Mouse (Mus musculus) stomach, embryonic 16.5 days (tissue): ENCODE data around the gene Tmem217. TPM values are rescaled to one million over a fixed set of nuclear protein-coding genes. Genes with fewer than 3 reads are reported as not detected.
A peak's percentile ranks its signal among the peaks of the same experiment; 100 is the strongest.

Source experiments
- ATAC-seq: fragments of 200-750 bp; cut with Nextera tagmentation; 2 replicates; pipeline ENCODE4 v1.8.0; 2017; ENCODE audit warnings: moderate number of reproducible peaks, moderate TSS enrichment; ENCODE audit not compliant: insufficient read depth, low FRiP score
- H3K27ac ChIP-seq: fragments of 300-500 bp; sonication (generic); 2 replicates; pipeline ENCODE4 v1.5.1; 2014; ENCODE audit warnings: low read length
- H3K27me3 ChIP-seq: fragments of 300-500 bp; sonication (generic); 2 replicates; pipeline ENCODE4 v1.6.1; 2014; ENCODE audit warnings: low read length, control low read depth, mixed read lengths; ENCODE audit not compliant: control insufficient read depth, insufficient read depth
- H3K36me3 ChIP-seq: fragments of 300-500 bp; sonication (generic); 2 replicates; pipeline ENCODE4 v1.6.1; 2014; ENCODE audit warnings: low read length; ENCODE audit not compliant: control insufficient read depth, insufficient read depth
- H3K4me1 ChIP-seq: fragments of 300-500 bp; sonication (generic); 2 replicates; pipeline ENCODE4 v1.6.1; 2014; ENCODE audit warnings: low read length, control low read depth, mixed read lengths; ENCODE audit not compliant: control insufficient read depth, insufficient read depth
- H3K4me2 ChIP-seq: fragments of 300-500 bp; sonication (generic); 2 replicates; pipeline ENCODE4 v1.6.1; 2014; ENCODE audit warnings: low read depth, low read length, mixed read lengths
- H3K4me3 ChIP-seq: fragments of 300-500 bp; sonication (generic); replicated peaks from 2 replicates; pipeline ENCODE4 v1.5.1; 2014; ENCODE audit warnings: mild to moderate bottlenecking, low read length
- H3K9ac ChIP-seq: fragments of 300-500 bp; sonication (generic); 2 replicates; pipeline ENCODE4 v1.6.1; 2014; ENCODE audit warnings: low read length
- H3K9me3 ChIP-seq: fragments of 300-500 bp; sonication (generic); replicated peaks from 2 replicates; pipeline ENCODE4 v1.6.1; 2016; ENCODE audit warnings: low read length, control low read depth; ENCODE audit not compliant: control insufficient read depth
- WGBS: fragments of 180-500 bp; shearing (Covaris S2); extraction: QIAGEN DNeasy Blood & Tissue Kit; methylation state at CpG from one replicate; pipeline ENCODE4 v1.1.7; 2014; 5-methylcytosine and 5-hydroxymethylcytosine counted together
- polyA plus RNA-seq: library from polyadenylated mRNA; unstranded; fragments of >200 nt; fragmentation: Nextera tagmentation; extraction: Ambion mirVana; gene quantifications from 2 replicates; pipeline ENCODE4 v1.2.1, GENCODE M21; 2015

Gene Tmem217
- polyA plus RNA-seq, 1 experiment from 2014 or later, result 0.61 TPM

DNA sequence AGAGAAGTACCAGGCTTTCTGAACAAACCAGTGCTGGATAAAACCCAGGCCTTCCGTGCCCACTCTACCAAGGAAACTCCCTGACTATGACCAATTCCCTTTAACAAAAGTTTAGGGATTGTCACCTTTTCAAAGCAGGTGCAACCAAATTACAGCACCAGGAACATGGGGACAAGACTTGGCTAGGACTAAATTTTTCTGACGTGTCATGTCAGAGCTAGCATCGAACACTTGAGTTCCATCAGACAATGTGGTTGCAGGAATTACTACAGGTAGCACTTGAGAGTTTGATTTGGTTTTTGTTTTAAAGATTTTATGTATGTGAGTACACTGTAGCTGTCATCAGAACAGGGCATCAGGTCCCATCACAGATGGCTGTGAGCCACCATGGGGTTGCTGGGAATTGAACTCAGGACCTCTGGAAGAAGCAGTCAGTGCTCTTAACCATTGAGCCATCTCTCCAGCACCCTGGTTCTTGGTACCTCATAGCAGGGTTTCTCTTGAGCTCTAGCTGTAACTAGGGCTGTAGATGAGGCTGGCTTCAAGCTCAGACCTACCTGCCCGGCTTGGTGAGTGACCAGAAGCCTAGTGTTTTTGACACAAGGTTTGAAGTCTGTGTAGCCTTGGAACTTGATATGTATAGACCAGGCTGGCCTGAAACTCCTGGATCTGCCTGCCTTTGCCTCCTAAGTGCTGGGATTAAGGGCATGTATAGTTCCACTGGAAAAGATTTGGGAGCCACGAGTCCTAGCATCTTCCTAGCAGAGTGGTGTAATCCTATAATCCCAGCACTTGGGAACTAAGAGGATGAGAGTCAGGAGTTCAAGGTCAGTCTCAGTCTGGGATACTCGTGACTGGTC lies 55.7 kb downstream of the Tmem217 start:
- WGBS, result 78% methylated on average over 6 of the region's 6 CpGs
- Histone ChIP-seq H3K4me2 (no peak overlapping the region), H3K9ac (no peak overlapping the region), H3K27ac (no peak overlapping the region; the same call in 1 of the 2 replicates), H3K4me1 (peaks cover 17% of the 10 kb centered on the region), H3K27me3 (no peaks in the 10 kb centered on the region), H3K36me3 (peaks cover 9% of the 10 kb centered on the region; the same call in 1 of the 2 replicates), H3K4me3 (no peak overlapping the region), H3K9me3 (no peaks in the 10 kb centered on the region)
- ATAC-seq, result no peak

- Histone ChIP-seq H3K4me3 (no peak overlapping the region), H3K27me3 (no peaks in the 10 kb centered on the region), H3K9ac (no peak overlapping the region; the same call in 1 of the 2 replicates), H3K36me3 (peaks cover 9% of the 10 kb centered on the region; the same call in 1 of the 2 replicates), H3K27ac (no peak overlapping the region), H3K4me2 (no peak overlapping the region), H3K9me3 (no peaks in the 10 kb centered on the region), H3K4me1 (peaks cover 17% of the 10 kb centered on the region)
- no peak for ATAC-seq
- 81% methylated on average over 7 of the region's 8 CpGs for WGBS
These were observed 57.5 kb downstream of the Tmem217 start for GRCm38 (mm10) chr17:29494732-29495076.

DNA sequence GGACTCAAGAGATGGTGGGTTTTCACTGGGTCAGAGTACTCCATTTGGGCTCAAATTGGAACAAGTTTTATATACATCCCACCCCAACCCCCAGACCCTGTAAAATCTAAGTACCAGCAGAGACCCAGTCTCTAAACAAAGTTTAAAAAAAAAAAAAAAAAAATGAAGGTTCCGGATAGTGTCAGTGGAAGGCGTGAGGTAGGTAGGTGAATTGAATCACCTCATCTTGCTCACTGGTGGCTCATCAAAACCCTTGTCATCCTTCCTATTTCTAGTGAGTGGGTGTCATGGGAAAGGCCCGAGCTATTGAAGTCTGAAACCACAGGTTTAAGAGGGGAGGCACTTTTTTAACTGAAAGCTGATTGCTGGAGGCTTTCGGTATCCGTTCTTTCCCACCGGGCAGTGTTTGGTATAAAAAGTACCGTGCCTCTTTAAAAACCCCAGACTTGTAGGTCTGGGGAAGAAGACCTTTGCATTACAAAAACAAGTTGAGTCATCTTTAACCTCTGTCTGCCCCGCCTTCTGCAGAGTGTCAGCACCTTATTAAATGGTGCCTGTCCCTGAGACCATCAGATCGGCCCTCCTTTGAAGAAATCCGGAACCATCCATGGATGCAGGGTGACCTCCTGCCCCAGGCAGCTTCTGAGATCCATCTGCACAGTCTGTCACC lies 58.0 kb downstream of the Tmem217 start:
- Histone ChIP-seq H3K27ac (no peak overlapping the region), H3K9ac (no peak overlapping the region; the same call in 1 of the 2 replicates), H3K36me3 (peaks cover 9% of the 10 kb centered on the region; the same call in 1 of the 2 replicates), H3K4me1 (peaks cover 19% of the 10 kb centered on the region), H3K27me3 (no peaks in the 10 kb centered on the region), H3K4me2 (no peak overlapping the region), H3K4me3 (no peak overlapping the region), H3K9me3 (no peaks in the 10 kb centered on the region)
- ATAC-seq, result no peak
- 77% methylated on average over 10 of the region's 10 CpGs for WGBS

GRCm38 (mm10) chr17:29493461-29493980 lies 58.7 kb downstream of the Tmem217 start:
- peak overlapping the region; percentile 90; the same call in 1 of the 2 replicates for H3K4me3 ChIP-seq
- peak overlapping the region; percentile 91 for H3K27ac ChIP-seq
- H3K9ac ChIP-seq, result peak overlapping the region; percentile 67
- no peaks in the 10 kb centered on the region for H3K27me3 ChIP-seq
- H3K36me3 ChIP-seq, result peaks cover 9% of the 10 kb centered on the region; the same call in 1 of the 2 replicates
- WGBS, result 79% methylated on average over 11 of the region's 11 CpGs
- H3K4me2 ChIP-seq, result peak overlapping the region; percentile 91
- no peak for ATAC-seq
- no peaks in the 10 kb centered on the region for H3K9me3 ChIP-seq
- H3K4me1 ChIP-seq, result peaks cover 22% of the 10 kb centered on the region

- H3K9me3 ChIP-seq, result no peaks in the 10 kb centered on the region
- peak overlapping the region; percentile 91 for H3K4me2 ChIP-seq
- H3K27ac ChIP-seq, result peak overlapping the region; percentile 91
- ATAC-seq, result no peak
- WGBS, result 2% methylated on average over 22 of the region's 22 CpGs
- H3K27me3 ChIP-seq, result no peaks in the 10 kb centered on the region
- H3K4me1 ChIP-seq, result peaks cover 18% of the 10 kb centered on the region
- H3K4me3 ChIP-seq, result peak overlapping the region; percentile 90
- H3K9ac ChIP-seq, result peak overlapping the region; percentile 90
- peaks cover 9% of the 10 kb centered on the region; the same call in 1 of the 2 replicates for H3K36me3 ChIP-seq
These were observed 59.7 kb downstream of the Tmem217 start for GRCm38 (mm10) chr17:29492269-29493191.

GRCm38 (mm10) chr17:29491591-29492268 lies 60.5 kb downstream of the Tmem217 start:
- Histone ChIP-seq H3K9ac (peak overlapping the region; percentile 90), H3K4me2 (peak overlapping the region; percentile 91), H3K4me3 (peak overlapping the region; percentile 90), H3K4me1 (peaks cover 18% of the 10 kb centered on the region), H3K36me3 (peaks cover 9% of the 10 kb centered on the region; the same call in 1 of the 2 replicates), H3K27ac (peak overlapping the region; percentile 91), H3K27me3 (no peaks in the 10 kb centered on the region), H3K9me3 (no peaks in the 10 kb centered on the region)
- ATAC-seq, result no peak
- WGBS, result under 1% methylated on average over 48 of the region's 48 CpGs

DNA sequence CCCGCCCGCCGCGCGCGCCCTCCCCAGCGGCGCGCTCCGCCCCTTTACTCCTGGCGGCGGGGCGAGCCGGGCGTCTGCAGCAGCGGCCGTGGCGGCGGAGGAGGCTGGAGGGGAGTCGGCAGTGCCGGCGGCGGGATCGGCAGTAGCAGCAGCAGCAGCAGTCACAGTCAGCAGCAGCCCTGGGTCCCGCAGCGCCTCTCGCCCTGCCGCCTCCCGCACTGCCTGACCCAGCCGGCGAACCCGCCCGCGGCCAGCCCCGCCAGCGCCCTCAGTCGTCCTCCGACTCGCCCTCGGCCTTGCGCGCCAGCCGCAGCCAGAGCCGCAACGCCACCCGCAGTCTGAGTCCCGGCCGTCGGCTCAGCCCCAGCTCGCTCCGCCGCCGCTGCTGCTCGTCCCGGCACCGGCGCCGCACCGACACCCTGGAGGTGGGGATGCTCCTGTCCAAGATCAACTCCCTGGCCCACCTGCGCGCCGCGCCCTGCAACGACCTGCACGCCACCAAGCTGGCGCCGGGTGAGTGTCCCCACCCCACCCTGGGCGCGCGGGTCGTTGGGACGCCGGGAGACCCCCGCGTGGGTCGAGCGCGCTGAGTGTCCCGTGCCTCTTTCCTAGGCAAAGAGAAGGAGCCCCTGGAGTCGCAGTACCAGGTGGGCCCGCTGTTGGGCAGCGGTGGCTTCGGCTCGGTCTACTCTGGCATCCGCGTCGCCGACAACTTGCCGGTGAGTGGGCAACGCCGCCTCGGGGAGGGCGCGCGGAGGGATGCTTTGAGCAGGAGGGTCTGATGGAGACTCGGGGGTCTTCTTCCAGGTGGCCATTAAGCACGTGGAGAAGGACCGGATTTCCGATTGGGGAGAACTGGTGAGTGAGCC lies 61.2 kb downstream of the Tmem217 start, which contains the start of gene Pim1:
Gene Pim1, plus strand, starts transcription at position 41 of the 869 bp plus-strand sequence.
- H3K9me3 ChIP-seq, result no peaks in the 10 kb centered on the region
- no peak; the same call in none of the 2 replicates for ATAC-seq

More for the DNA sequence above, 61.2 kb downstream of the Tmem217 start, which contains the start of gene Pim1:
- peak within 1 kb of the TSS; percentile 90 for H3K4me3 ChIP-seq
- H3K27me3 ChIP-seq, result no peaks in the 10 kb centered on the region
- peak within 1 kb of the TSS; percentile 91 for H3K4me2 ChIP-seq
- H3K36me3 ChIP-seq, result peaks cover 9% of the 10 kb centered on the region; the same call in 1 of the 2 replicates
- H3K27ac ChIP-seq, result peak within 1 kb of the TSS; percentile 91
- WGBS, result under 1% methylated on average over 69 of the region's 99 CpGs
- peaks cover 18% of the 10 kb centered on the region for H3K4me1 ChIP-seq
- H3K9ac ChIP-seq, result peak within 1 kb of the TSS; percentile 90
